Mouse (Mus musculus): Measurements from ENCODE around the gene Fth1. TPM values are rescaled to one million over a fixed set of nuclear protein-coding genes. Genes with fewer than 3 reads are reported as not detected.
A peak's percentile ranks its signal among the peaks of the same experiment; 100 is the strongest.
"Not testable (repeated sequence)": the region's sequence is repeated elsewhere in the genome, so short reads cannot be mapped to it uniquely, and the experiment has no call there.

The Fth1 gene
- total RNA-seq, 2 experiments from 2014 or later, result 2,852 to 3,273 TPM

GRCm38 (mm10) chr19:9960769-9961168 is 19.6 kb upstream of the Fth1 start:
- DNase-seq, result no peak

- DNase-seq, result no peak
Measured at GRCm38 (mm10) chr19:9964205-9964916, 16.0 kb upstream of the Fth1 start.

GRCm38 (mm10) chr19:9966096-9966867 is 14.1 kb upstream of the Fth1 start:
- DNase-seq, result no peak

GRCm38 (mm10) chr19:9968081-9968787 is 12.2 kb upstream of the Fth1 start:
- no peak for DNase-seq

- not testable (repeated sequence) for DNase-seq
Measured at GRCm38 (mm10) chr19:9974853-9975252, 5.5 kb upstream of the Fth1 start.

- DNase-seq, result no peak
Measured at GRCm38 (mm10) chr19:9977085-9977484, 3.3 kb upstream of the Fth1 start.

- peak; percentile 84 to 89 for DNase-seq
Measured at GRCm38 (mm10) chr19:9978431-9978951, 1.9 kb upstream of the Fth1 start.

- no peak for DNase-seq
Measured at GRCm38 (mm10) chr19:9979156-9979555, 1.2 kb upstream of the Fth1 start.

GRCm38 (mm10) chr19:9981621-9982020 is 1.2 kb downstream of the Fth1 start:
- no peak for DNase-seq

- peak; percentile 97 for DNase-seq
Measured at GRCm38 (mm10) chr19:9982151-9982851, 1.9 kb downstream of the Fth1 start.

GRCm38 (mm10) chr19:9982852-9983542 is 2.6 kb downstream of the Fth1 start:
- DNase-seq, result peak; percentile 84 to 90

- DNase-seq, result no peak
Measured at GRCm38 (mm10) chr19:9984111-9985055, 4.0 kb downstream of the Fth1 start.

- no peak for DNase-seq
Measured at GRCm38 (mm10) chr19:9985190-9985899, 4.9 kb downstream of the Fth1 start.

- DNase-seq, result no peak
Measured at GRCm38 (mm10) chr19:9985900-9986421, 5.6 kb downstream of the Fth1 start.

- no peak for DNase-seq
Measured at GRCm38 (mm10) chr19:9987192-9987591, 6.8 kb downstream of the Fth1 start.

- DNase-seq, result no peak
Measured at GRCm38 (mm10) chr19:9987593-9987992, 7.2 kb downstream of the Fth1 start.

GRCm38 (mm10) chr19:9989171-9989883 is 8.9 kb downstream of the Fth1 start:
- peak; percentile 35 to 47 for DNase-seq

GRCm38 (mm10) chr19:9989884-9990256 is 9.5 kb downstream of the Fth1 start:
- DNase-seq, result no peak

GRCm38 (mm10) chr19:9991304-9991703 is 10.9 kb downstream of the Fth1 start:
- peak; percentile 88 to 89 for DNase-seq
